Mouse (Mus musculus) myocyte (in vitro differentiated cells): ENCODE measurements at regions not wholly inside any gene's neighbourhood (a gene's known extent, or its start where the extent isn't known, plus 50 kb on each side); places are given as distances from the start of the nearest gene placed in this dataset.

Experiments
- CEBPB ChIP-seq: IDR thresholded peaks from 2 replicates; pipeline ENCODE4 v1.6.1; 2011; ENCODE audit warnings: mild to moderate bottlenecking, moderate library complexity; ENCODE audit not compliant: poor library complexity, insufficient read depth, severe bottlenecking
- MYOG ChIP-seq, 3 experiments: IDR thresholded peaks; one replicate each; pipeline ENCODE4 v1.6.1; 2011; ENCODE audit warnings: control low read depth in 2 of 3, low read depth in 2 of 3, mild to moderate bottlenecking in 2 of 3; ENCODE audit not compliant: insufficient read length in 2 of 3, control insufficient read depth in 1 of 3, insufficient read depth in 1 of 3
- POLR2A ChIP-seq: IDR thresholded peaks from one replicate; pipeline ENCODE4 v1.6.1; 2011; ENCODE audit warnings: low read depth, mild to moderate bottlenecking, control low read depth, moderate library complexity; ENCODE audit not compliant: insufficient read length
- REST ChIP-seq: IDR thresholded peaks from one replicate; pipeline ENCODE4 v1.6.1; 2011; ENCODE audit warnings: mild to moderate bottlenecking, control low read depth, moderate library complexity; ENCODE audit not compliant: insufficient read depth, insufficient read length

- no peak for TF ChIP-seq POLR2A
- no peak for TF ChIP-seq MYOG (IDR thresholded peaks at IDR 0.05; ENCODE audit: control insufficient read depth in 1 of 3, insufficient read depth in 1 of 3, insufficient read length in 2 of 3, low read depth in 2 of 3)
- no peak for TF ChIP-seq CEBPB
- TF ChIP-seq REST, result no peak
These were observed 318.3 kb downstream of the Klf5 start for GRCm38 (mm10) chr14:99616655-99617335.
